Mouse (Mus musculus) small intestine, adult 2 months (tissue): ENCODE results near the gene Bace1. TPM values are rescaled to one million over a fixed set of nuclear protein-coding genes. Genes with fewer than 3 reads are reported as not detected.
A peak's percentile ranks its signal among the peaks of the same experiment; 100 is the strongest.

ENCODE experiments used
- H3K27ac ChIP-seq: fragments of 200-500 bp; 2 replicates; pipeline ENCODE4 v1.5.1; 2012; ENCODE audit warnings: low read depth, low read length, control low read depth, inconsistent platforms; ENCODE audit not compliant: insufficient read depth
- H3K27me3 ChIP-seq: fragments of 200-500 bp; 2 replicates; pipeline ENCODE4 v1.6.1; 2012; ENCODE audit warnings: mild to moderate bottlenecking, moderate library complexity, low read length, inconsistent platforms; ENCODE audit not compliant: control insufficient read depth, insufficient read depth
- H3K36me3 ChIP-seq: fragments of 200-500 bp; 2 replicates; pipeline ENCODE4 v1.6.1; 2012; ENCODE audit warnings: mild to moderate bottlenecking, low read length, control low read depth, inconsistent platforms; ENCODE audit not compliant: control insufficient read depth, insufficient read depth
- H3K4me1 ChIP-seq: fragments of 200-500 bp; 2 replicates; pipeline ENCODE4 v1.6.1; 2012; ENCODE audit warnings: low read length, inconsistent platforms, mixed read lengths; ENCODE audit not compliant: control insufficient read depth, insufficient read depth, insufficient read length
- H3K4me3 ChIP-seq: fragments of 200-500 bp; 2 replicates; pipeline ENCODE4 v1.5.1; 2012; ENCODE audit warnings: low read depth, mild to moderate bottlenecking, control low read depth, inconsistent platforms, low read length, moderate library complexity
- CTCF ChIP-seq: fragments of 200-500 bp; IDR thresholded peaks from 2 replicates; pipeline ENCODE4 v1.5.1; 2012; ENCODE audit warnings: low read depth, mild to moderate bottlenecking, control low read depth, inconsistent platforms, low read length, moderate library complexity, mixed read lengths; ENCODE audit not compliant: insufficient replicate concordance, insufficient read length; ENCODE audit errors: extremely low read depth
- POLR2A ChIP-seq: fragments of 200-500 bp; IDR thresholded peaks from 2 replicates; pipeline ENCODE4 v1.6.1; 2012; ENCODE audit warnings: low read depth, mild to moderate bottlenecking, control low read depth, inconsistent platforms, low read length, moderate library complexity
- WGBS: fragments of 180-500 bp; shearing (Covaris S2); methylation state at CpG from one replicate; pipeline ENCODE4 v1.1.7; 2018; 5-methylcytosine and 5-hydroxymethylcytosine counted together
- polyA plus RNA-seq: library from polyadenylated mRNA; depleted of rRNA; stranded (reverse); fragments of >200 nt; gene quantifications from 2 replicates; pipeline ENCODE4 v1.2.3, GENCODE M21; 2012

The Bace1 gene
- polyA plus RNA-seq, 1 experiment = 5.2 TPM

DNA sequence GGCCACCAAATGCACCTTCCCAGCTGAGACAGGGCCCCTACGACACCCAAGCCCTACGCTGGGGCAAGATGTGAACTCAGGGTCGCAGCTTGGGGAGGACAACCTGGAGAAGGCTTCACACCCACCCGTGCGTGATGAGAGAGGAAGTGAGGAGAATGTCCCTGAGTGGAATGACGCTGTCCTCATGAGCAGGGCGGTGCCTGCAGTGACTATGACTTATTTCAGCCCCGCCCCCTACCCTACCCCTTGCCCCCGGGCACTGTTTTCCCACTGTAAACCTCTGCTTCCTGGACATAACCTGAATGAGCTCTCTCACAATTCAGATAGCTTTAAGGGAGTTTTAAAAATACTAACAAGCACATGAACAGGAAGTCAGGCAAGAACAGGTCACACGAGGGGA, 22.9 kb upstream of the Bace1 start:
- WGBS = 46% methylated on average over 10 of the region's 10 CpGs
- Histone ChIP-seq H3K36me3 (no peaks in the 10 kb centered on the region; the same call in 1 of the 2 replicates), H3K4me1 (peaks cover 2% of the 10 kb centered on the region; the same call in 1 of the 2 replicates), H3K4me3 (peak overlapping the region; percentile 17), H3K27ac (no peak overlapping the region), H3K27me3 (no peaks in the 10 kb centered on the region)
- TF ChIP-seq CTCF (no peak), POLR2A (no peak)

DNA sequence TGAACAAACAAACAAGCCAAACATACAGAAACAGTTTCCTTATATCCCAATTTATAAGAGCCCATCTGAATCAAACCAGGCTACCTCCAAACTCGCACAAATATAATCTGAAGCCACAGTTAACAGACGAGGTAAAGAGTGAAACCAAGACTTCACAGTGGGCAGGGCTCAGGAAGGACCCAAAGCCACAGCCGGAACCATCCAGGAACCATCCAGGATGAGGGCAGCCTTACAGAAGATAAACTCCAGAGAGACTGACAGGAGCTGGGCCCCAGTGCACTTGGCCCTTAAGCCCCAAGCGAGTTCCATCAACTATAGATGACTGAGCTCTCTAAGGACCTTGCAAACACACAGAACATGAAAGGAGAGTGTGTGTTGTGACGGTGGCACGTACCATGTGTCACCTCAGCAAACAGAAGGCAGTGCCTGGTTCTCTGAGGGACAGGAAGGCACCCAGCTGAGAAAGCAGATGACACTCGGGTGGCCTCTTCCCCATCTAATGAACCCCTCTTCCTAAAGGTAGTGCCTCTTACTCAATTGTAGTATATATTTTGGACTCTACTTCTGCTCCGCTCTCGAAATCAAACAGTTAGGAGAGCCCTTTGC, 19.9 kb upstream of the Bace1 start:
- H3K4me3 ChIP-seq = no peak overlapping the region
- WGBS = 82% methylated on average over 9 of the region's 9 CpGs
- peaks cover 2% of the 10 kb centered on the region; the same call in 1 of the 2 replicates for H3K4me1 ChIP-seq
- H3K27me3 ChIP-seq = no peaks in the 10 kb centered on the region
- H3K36me3 ChIP-seq = 0 out of 2 replicates have a peak, but pooled peaks cover 3% of the 10 kb centered on the region
- no peak for TF ChIP-seq POLR2A
- no peak for TF ChIP-seq CTCF
- no peak overlapping the region for H3K27ac ChIP-seq

GRCm38 (mm10) chr9:45827663-45828290, 10.6 kb upstream of the Bace1 start:
- WGBS = 8% methylated on average over 23 of the region's 23 CpGs
- Histone ChIP-seq H3K27ac (no peak overlapping the region), H3K27me3 (no peaks in the 10 kb centered on the region), H3K4me1 (no peaks in the 10 kb centered on the region), H3K4me3 (peak overlapping the region; percentile 97), H3K36me3 (no peaks in the 10 kb centered on the region)
- TF ChIP-seq POLR2A (no peak), CTCF (no peak)

- Histone ChIP-seq H3K4me3 (peak within 1 kb of the TSS; percentile 97), H3K27ac (no peak within 1 kb of the TSS)
- under 1% methylated on average over 31 of the region's 31 CpGs for WGBS
Measured at GRCm38 (mm10) chr9:45828291-45828963, 10.0 kb upstream of the Bace1 start, which contains the start of gene Cep164. Cep164 (minus strand) TSS chr9:45828691.

GRCm38 (mm10) chr9:45829107-45829506, 9.3 kb upstream of the Bace1 start:
- no peaks in the 10 kb centered on the region for H3K36me3 ChIP-seq
- H3K4me1 ChIP-seq = no peaks in the 10 kb centered on the region
- TF ChIP-seq CTCF (peak; percentile 97; the same call in 1 of the 2 replicates), POLR2A (no peak)
- no peaks in the 10 kb centered on the region for H3K27me3 ChIP-seq
- WGBS = 37% methylated on average over 10 of the region's 10 CpGs
- no peak overlapping the region for H3K4me3 ChIP-seq
- no peak overlapping the region for H3K27ac ChIP-seq

More at GRCm38 (mm10) chr9:45828291-45828963, 10.0 kb upstream of the Bace1 start, which contains the start of gene Cep164:
- H3K27me3 ChIP-seq = no peaks in the 10 kb centered on the region
- no peaks in the 10 kb centered on the region for H3K36me3 ChIP-seq
- TF ChIP-seq POLR2A (0 out of 2 replicates have a peak, but pooled peaks have one; percentile 29), CTCF (no peak)
- H3K4me1 ChIP-seq = no peaks in the 10 kb centered on the region

GRCm38 (mm10) chr9:45832898-45833297, 5.5 kb upstream of the Bace1 start:
- Histone ChIP-seq H3K27me3 (no peaks in the 10 kb centered on the region), H3K4me3 (no peak overlapping the region), H3K36me3 (no peaks in the 10 kb centered on the region), H3K27ac (no peak overlapping the region), H3K4me1 (no peaks in the 10 kb centered on the region)
- TF ChIP-seq POLR2A = no peak
- TF ChIP-seq CTCF = no peak
- WGBS = 97% methylated on average over 2 of the region's 2 CpGs

GRCm38 (mm10) chr9:45833461-45833860, 4.9 kb upstream of the Bace1 start:
- Histone ChIP-seq H3K27me3 (no peaks in the 10 kb centered on the region), H3K36me3 (no peaks in the 10 kb centered on the region), H3K4me3 (no peak overlapping the region), H3K4me1 (0 out of 2 replicates have a peak, but pooled peaks cover 2% of the 10 kb centered on the region), H3K27ac (no peak overlapping the region)
- WGBS = 61% methylated on average over 2 of the region's 2 CpGs
- no peak for TF ChIP-seq CTCF
- no peak for TF ChIP-seq POLR2A
